Mouse (Mus musculus): ENCODE data around the gene Lrrc58.

Gene Lrrc58

GRCm38 (mm10) chr16:37920842-37921409, 52.7 kb downstream of the Lrrc58 start:
- no peak for DNase-seq (ENCODE audit: low read depth, low spot score)

DNA sequence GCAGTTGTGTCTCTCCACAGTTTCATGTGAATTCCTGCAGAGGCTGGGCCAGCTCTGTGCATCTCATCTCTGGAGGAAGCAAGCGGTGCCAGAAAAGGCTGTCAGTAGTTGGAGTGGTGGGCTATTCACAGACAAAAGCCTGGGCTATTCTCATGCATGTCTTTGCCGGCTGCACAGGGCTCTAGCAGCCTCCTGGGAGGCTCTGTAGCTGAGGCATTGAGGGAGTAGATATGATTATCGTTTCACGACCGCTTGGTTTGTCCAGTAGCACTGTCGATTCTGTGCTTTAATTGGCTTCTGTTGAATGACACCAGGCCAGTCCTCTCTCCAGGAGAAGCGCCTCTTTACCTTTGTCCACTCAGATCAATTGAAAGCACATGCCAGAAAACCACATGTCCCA, 57.9 kb downstream of the Lrrc58 start:
- no peak for DNase-seq (ENCODE audit: low read depth, low spot score)

DNA sequence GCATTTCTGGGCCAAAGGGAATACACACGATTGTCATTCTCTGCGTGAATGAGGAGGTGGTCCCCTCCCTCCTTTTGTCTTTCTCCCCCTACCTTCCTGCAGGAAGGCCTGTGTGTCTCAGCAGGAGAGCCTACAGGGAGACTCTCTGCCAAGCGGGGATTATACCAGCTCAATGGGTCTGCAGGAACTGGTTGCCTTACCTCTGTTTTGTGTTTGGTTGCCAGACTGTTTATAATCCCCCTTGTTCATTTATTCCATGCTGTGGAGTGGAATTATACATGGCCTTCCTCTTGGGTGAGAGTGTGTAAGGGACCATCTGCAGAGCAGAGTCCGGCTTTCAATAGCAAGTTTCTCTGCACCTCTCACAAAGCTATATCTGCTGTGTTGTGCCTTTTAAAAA, 58.9 kb downstream of the Lrrc58 start:
- no peak for DNase-seq (ENCODE audit: low read depth, low spot score)

DNA sequence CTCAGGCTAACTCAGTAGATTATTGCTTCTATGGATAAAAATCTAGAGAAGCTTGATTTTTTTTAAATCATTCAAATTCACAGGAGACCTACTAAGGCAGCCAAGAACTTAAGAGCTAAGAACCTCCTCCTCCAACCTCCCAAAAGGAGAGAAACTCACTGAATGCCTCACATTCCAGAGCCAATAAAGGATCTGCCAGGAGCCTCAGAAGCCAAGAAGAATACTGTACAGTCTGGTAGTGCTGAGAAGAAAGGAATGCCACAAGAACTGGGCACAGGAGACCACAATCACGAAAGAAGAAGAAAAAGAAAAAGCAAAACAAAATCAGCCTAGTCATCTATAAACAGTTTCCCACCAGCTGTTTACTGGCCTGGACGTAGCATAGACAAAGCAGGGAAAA, 60.8 kb downstream of the Lrrc58 start:
- DNase-seq (ENCODE audit: low read depth, low spot score), result no peak

DNA sequence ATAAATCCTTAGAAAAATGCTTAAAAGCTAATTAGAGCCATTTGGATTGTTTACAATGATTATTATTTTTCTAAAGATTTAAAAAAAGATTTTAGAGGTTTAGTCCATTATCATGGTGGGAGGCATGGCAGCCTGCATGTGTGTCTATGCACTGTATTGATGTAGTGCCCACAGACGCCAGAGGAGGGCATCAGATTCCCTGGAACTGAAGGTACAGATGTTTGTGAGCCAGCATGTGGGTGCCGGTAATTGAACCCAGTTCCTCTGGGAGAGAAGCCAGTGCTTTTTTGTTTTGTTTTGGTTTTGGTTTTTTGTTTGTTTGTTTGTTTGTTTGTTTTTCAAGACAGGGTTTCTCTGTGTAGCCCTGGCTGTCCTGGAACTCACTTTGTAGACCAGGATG, 61.4 kb downstream of the Lrrc58 start:
- DNase-seq (ENCODE audit: low read depth, low spot score), result no peak

DNA sequence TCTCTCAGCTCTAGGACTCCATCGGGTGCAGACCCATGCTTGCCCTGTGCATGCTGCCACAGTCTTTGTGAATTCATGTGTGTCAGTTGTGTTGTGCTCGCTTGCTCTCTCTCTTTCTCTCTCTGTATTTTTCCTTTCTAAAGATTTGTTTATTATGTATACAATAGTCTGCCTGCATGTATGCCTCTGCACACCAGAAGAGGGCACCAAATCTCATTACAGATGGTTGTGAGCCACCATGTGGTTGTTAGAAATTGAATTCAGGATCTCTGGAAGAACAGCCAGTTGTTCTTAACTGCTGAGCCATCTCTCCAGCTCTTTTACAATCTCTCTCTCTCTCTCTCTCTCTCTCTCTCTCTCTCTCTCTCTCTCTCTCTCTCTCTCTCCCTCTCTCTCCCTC, 66.7 kb downstream of the Lrrc58 start:
- DNase-seq (ENCODE audit: low read depth, low spot score), result no peak

GRCm38 (mm10) chr16:37937276-37937675, 69.1 kb downstream of the Lrrc58 start:
- DNase-seq (ENCODE audit: low read depth, low spot score), result no peak
